Mouse (Mus musculus): ENCODE measurements at regions not wholly inside any gene's neighbourhood (a gene's known extent, or its start where the extent isn't known, plus 50 kb on each side); places are given as distances from the start of the nearest gene placed in this dataset.

- TF ChIP-seq POLR2A (IDR thresholded peaks at IDR 0.05; ENCODE audit: insufficient read depth, low read depth, low read length) (no peak), CTCF (IDR thresholded peaks at IDR 0.05; ENCODE audit: insufficient read depth, low read depth, low read length) (no peak)
- H3K4me3 ChIP-seq (ENCODE audit: insufficient read depth, low read depth, low read length): no peak overlapping the region
- 40% methylated on average over 21 of the region's 21 CpGs for WGBS
- H3K27ac ChIP-seq (ENCODE audit: insufficient read depth, low read depth, low read length): no peak overlapping the region
- no peaks in the 10 kb centered on the region; the same call in 1 of the 2 replicates for H3K4me1 ChIP-seq (ENCODE audit: control insufficient read depth, insufficient read depth, low read length)
Measured at GRCm38 (mm10) chr10:66770161-66771030, 325.5 kb upstream of the Jmjd1c start.

DNA sequence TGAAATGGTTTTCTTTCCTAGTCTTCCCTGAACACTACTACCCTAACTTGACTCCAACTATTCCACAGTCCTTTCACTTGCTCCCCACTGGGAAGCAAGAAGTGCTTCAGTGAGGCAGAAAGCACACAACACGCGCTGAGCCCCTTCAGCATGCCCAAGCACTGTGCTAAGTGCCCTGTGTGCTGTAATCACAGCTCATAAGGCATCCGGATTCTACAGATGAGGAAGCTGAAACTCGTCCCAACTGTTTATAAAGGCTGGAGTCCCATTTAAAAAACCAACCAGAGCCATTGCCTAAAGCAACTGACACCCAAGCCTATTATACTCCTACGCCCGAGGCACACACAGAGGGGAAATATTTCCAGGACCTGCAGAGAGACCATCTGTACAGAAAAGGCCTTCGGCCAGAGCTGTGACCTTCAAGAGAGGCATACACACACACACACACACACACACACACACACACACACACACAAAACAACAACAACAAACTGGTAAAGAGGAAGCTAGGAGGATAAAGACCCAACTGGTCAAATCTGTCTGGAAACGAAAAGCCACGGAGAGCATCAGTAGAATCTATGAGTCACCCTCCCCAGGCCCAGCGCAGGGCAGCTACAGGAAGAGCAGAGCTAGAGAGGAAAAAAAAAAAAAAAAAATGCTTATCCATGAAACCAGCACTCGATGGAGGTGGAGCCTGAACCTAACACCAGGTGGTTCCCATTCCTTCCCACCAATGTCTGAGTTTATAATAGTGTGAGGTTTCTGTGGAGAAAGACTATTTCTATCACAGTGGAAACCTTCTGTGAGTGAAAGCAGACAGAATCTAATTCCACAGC lies 315.4 kb upstream of the Jmjd1c start:
- Histone ChIP-seq H3K4me3 (ENCODE audit: insufficient read depth, low read depth, low read length) (no peak overlapping the region), H3K27ac (ENCODE audit: insufficient read depth, low read depth, low read length) (no peak overlapping the region), H3K4me1 (ENCODE audit: control insufficient read depth, insufficient read depth, low read length) (no peaks in the 10 kb centered on the region)
- TF ChIP-seq CTCF (IDR thresholded peaks at IDR 0.05; ENCODE audit: insufficient read depth, low read depth, low read length) (no peak), POLR2A (IDR thresholded peaks at IDR 0.05; ENCODE audit: insufficient read depth, low read depth, low read length) (no peak)
- 71% methylated on average over 11 of the region's 11 CpGs for WGBS

- H3K4me1 ChIP-seq (ENCODE audit: control insufficient read depth, insufficient read depth, low read length): no peaks in the 10 kb centered on the region
- H3K4me3 ChIP-seq (ENCODE audit: insufficient read depth, low read depth, low read length): no peak overlapping the region
- no peak overlapping the region for H3K27ac ChIP-seq (ENCODE audit: insufficient read depth, low read depth, low read length)
- TF ChIP-seq POLR2A (IDR thresholded peaks at IDR 0.05; ENCODE audit: insufficient read depth, low read depth, low read length) (no peak), CTCF (IDR thresholded peaks at IDR 0.05; ENCODE audit: insufficient read depth, low read depth, low read length) (no peak)
- 83% methylated on average over 1 of the region's 1 CpGs for WGBS
Measured at GRCm38 (mm10) chr10:66781171-66781510, 314.8 kb upstream of the Jmjd1c start.

DNA sequence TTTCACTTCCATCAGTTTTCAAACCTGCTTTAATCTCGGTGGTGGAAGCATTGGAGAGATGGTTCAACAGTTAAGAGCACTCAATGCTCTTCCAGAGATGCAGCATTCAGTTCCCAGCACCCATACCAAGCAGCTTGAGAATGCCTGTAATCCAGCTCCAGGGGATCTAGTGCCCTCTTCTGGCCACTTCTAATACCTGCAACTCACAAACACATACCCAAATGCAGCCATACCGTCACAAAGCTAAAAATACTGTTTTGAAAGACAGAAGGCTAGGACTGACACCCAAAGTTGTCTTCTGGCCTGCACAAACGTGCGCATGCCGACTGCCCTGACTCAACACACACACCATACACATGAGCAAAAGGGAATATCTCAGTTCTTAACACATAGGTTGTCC lies 313.9 kb upstream of the Jmjd1c start:
- 97% methylated on average over 5 of the region's 5 CpGs for WGBS
- no peak overlapping the region for H3K27ac ChIP-seq (ENCODE audit: insufficient read depth, low read depth, low read length)
- H3K4me1 ChIP-seq (ENCODE audit: control insufficient read depth, insufficient read depth, low read length): no peaks in the 10 kb centered on the region
- no peak for TF ChIP-seq POLR2A (IDR thresholded peaks at IDR 0.05; ENCODE audit: insufficient read depth, low read depth, low read length)
- no peak for TF ChIP-seq CTCF (IDR thresholded peaks at IDR 0.05; ENCODE audit: insufficient read depth, low read depth, low read length)
- no peak overlapping the region for H3K4me3 ChIP-seq (ENCODE audit: insufficient read depth, low read depth, low read length)

- H3K27ac ChIP-seq (ENCODE audit: insufficient read depth, low read depth, low read length): no peak overlapping the region
- no peak overlapping the region for H3K4me3 ChIP-seq (ENCODE audit: insufficient read depth, low read depth, low read length)
- WGBS: 91% methylated on average over 7 of the region's 7 CpGs
- no peaks in the 10 kb centered on the region for H3K4me1 ChIP-seq (ENCODE audit: control insufficient read depth, insufficient read depth, low read length)
- TF ChIP-seq CTCF (IDR thresholded peaks at IDR 0.05; ENCODE audit: insufficient read depth, low read depth, low read length) (no peak), POLR2A (IDR thresholded peaks at IDR 0.05; ENCODE audit: insufficient read depth, low read depth, low read length) (no peak)
Measured at GRCm38 (mm10) chr10:66787812-66788211, 308.1 kb upstream of the Jmjd1c start.

- no peak for TF ChIP-seq POLR2A (IDR thresholded peaks at IDR 0.05; ENCODE audit: insufficient read depth, low read depth, low read length)
- TF ChIP-seq CTCF (IDR thresholded peaks at IDR 0.05; ENCODE audit: insufficient read depth, low read depth, low read length): no peak
- 96% methylated on average over 9 of the region's 9 CpGs for WGBS
- no peaks in the 10 kb centered on the region for H3K4me1 ChIP-seq (ENCODE audit: control insufficient read depth, insufficient read depth, low read length)
- no peak overlapping the region for H3K27ac ChIP-seq (ENCODE audit: insufficient read depth, low read depth, low read length)
- no peak overlapping the region for H3K4me3 ChIP-seq (ENCODE audit: insufficient read depth, low read depth, low read length)
Measured at GRCm38 (mm10) chr10:66796296-66796695, 299.6 kb upstream of the Jmjd1c start.

DNA sequence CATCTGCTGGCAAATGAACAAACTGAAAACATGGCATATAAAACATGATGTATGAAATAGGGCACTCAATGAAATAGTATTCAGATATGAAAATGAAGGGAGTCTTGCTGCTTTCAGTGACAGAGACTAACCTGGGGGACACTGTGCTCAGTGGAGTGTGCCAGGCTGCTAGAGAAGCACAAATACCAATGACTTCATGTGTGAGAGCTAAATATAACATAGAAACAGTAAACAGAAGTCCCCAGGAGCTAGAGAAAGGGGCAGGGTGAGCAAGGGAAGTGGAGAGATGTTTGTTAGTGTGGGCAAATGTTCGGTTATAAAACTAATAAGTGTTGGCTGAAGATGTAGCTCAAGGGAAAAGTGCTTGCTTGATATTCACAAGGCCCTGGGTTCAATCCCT lies 293.2 kb upstream of the Jmjd1c start:
- H3K4me1 ChIP-seq (ENCODE audit: control insufficient read depth, insufficient read depth, low read length): peaks cover 3% of the 10 kb centered on the region; the same call in 1 of the 2 replicates
- H3K27ac ChIP-seq (ENCODE audit: insufficient read depth, low read depth, low read length): no peak overlapping the region
- WGBS: 78% methylated on average over 1 of the region's 1 CpGs
- TF ChIP-seq POLR2A (IDR thresholded peaks at IDR 0.05; ENCODE audit: insufficient read depth, low read depth, low read length) (no peak), CTCF (IDR thresholded peaks at IDR 0.05; ENCODE audit: insufficient read depth, low read depth, low read length) (no peak)
- H3K4me3 ChIP-seq (ENCODE audit: insufficient read depth, low read depth, low read length): no peak overlapping the region

DNA sequence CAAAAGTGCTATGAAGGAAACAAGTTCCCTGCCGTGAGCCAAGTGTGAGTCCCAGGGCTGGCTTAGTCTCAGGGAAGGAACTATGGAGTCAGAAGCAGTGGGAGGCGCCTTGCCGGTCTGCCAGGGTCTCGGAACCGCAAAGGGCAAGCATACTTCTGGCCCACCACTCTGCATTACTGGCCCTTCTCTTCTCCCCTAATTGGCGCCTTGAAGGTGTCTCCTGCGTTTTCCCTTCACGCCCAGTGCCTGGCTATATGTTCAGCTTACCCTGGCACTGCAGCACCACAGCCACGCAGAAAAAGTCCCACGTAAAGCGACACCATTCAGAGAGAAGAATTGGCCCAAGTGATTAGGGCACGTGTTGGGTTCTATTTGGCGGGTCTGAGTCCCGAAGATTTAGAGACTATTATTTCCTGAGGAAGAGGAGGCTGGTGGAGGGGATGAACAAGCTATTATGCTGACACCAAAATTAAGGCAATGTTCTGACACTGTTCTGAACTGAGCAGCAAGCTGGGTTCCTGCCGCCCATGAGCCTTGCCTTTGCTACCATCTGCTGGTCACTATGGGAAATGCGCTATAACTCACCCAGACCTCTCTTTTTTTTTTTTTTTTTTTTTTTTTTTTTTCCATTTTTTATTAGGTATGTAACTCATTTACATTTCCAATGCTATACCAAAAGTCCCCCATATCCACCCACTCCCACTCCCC lies 288.5 kb upstream of the Jmjd1c start:
- Histone ChIP-seq H3K27ac (ENCODE audit: insufficient read depth, low read depth, low read length) (no peak overlapping the region), H3K4me1 (ENCODE audit: control insufficient read depth, insufficient read depth, low read length) (peaks cover 3% of the 10 kb centered on the region; the same call in 1 of the 2 replicates), H3K4me3 (ENCODE audit: insufficient read depth, low read depth, low read length) (0 out of 2 replicates have a peak overlapping the region, but pooled peaks have one; percentile 1)
- no peak for TF ChIP-seq CTCF (IDR thresholded peaks at IDR 0.05; ENCODE audit: insufficient read depth, low read depth, low read length)
- TF ChIP-seq POLR2A (IDR thresholded peaks at IDR 0.05; ENCODE audit: insufficient read depth, low read depth, low read length): no peak
- 23% methylated on average over 16 of the region's 16 CpGs for WGBS
